Mouse (Mus musculus): ENCODE data around the gene Coro1c. TPM values are rescaled to one million over a fixed set of nuclear protein-coding genes. Genes with fewer than 3 reads are reported as not detected.

Coro1c gene
- total RNA-seq, 1 experiment from 2014 or later: 76.9 TPM

GRCm38 (mm10) chr5:113870393-113871040 lies 38.0 kb downstream of the Coro1c start:
- no peak for ATAC-seq (ENCODE audit: extremely low read depth, insufficient number of reproducible peaks, low FRiP score, poor library complexity, severe bottlenecking)

- peak; percentile 14; the same call in 1 of the 2 replicates for ATAC-seq (ENCODE audit: extremely low read depth, insufficient number of reproducible peaks, low FRiP score, poor library complexity, severe bottlenecking)
These were observed 39.4 kb downstream of the Coro1c start for GRCm38 (mm10) chr5:113869132-113869531.

- ATAC-seq (ENCODE audit: extremely low read depth, insufficient number of reproducible peaks, low FRiP score, poor library complexity, severe bottlenecking): no peak
These were observed 43.6 kb downstream of the Coro1c start for GRCm38 (mm10) chr5:113864992-113865391.

- no peak for ATAC-seq (ENCODE audit: extremely low read depth, insufficient number of reproducible peaks, low FRiP score, poor library complexity, severe bottlenecking)
These were observed 44.6 kb downstream of the Coro1c start for GRCm38 (mm10) chr5:113863994-113864393.

GRCm38 (mm10) chr5:113862418-113862817 lies 46.1 kb downstream of the Coro1c start:
- ATAC-seq (ENCODE audit: extremely low read depth, insufficient number of reproducible peaks, low FRiP score, poor library complexity, severe bottlenecking): no peak

- no peak for ATAC-seq (ENCODE audit: extremely low read depth, insufficient number of reproducible peaks, low FRiP score, poor library complexity, severe bottlenecking)
These were observed 47.3 kb downstream of the Coro1c start for GRCm38 (mm10) chr5:113861294-113861693.

GRCm38 (mm10) chr5:113858971-113859370 lies 49.6 kb downstream of the Coro1c start:
- ATAC-seq (ENCODE audit: extremely low read depth, insufficient number of reproducible peaks, low FRiP score, poor library complexity, severe bottlenecking): peak; percentile 37; the same call in 1 of the 2 replicates

- ATAC-seq (ENCODE audit: extremely low read depth, insufficient number of reproducible peaks, low FRiP score, poor library complexity, severe bottlenecking): no peak
These were observed 50.0 kb downstream of the Coro1c start for GRCm38 (mm10) chr5:113858550-113858949.

- ATAC-seq (ENCODE audit: extremely low read depth, insufficient number of reproducible peaks, low FRiP score, poor library complexity, severe bottlenecking): no peak
These were observed 50.9 kb downstream of the Coro1c start for GRCm38 (mm10) chr5:113857631-113858030.

GRCm38 (mm10) chr5:113856631-113857030 lies 51.9 kb downstream of the Coro1c start:
- ATAC-seq (ENCODE audit: extremely low read depth, insufficient number of reproducible peaks, low FRiP score, poor library complexity, severe bottlenecking): no peak

GRCm38 (mm10) chr5:113855696-113856095 lies 52.9 kb downstream of the Coro1c start:
- ATAC-seq (ENCODE audit: extremely low read depth, insufficient number of reproducible peaks, low FRiP score, poor library complexity, severe bottlenecking): no peak

- ATAC-seq (ENCODE audit: extremely low read depth, insufficient number of reproducible peaks, low FRiP score, poor library complexity, severe bottlenecking): no peak
These were observed 53.4 kb downstream of the Coro1c start for GRCm38 (mm10) chr5:113855117-113855516.

- peak; percentile 79 for ATAC-seq (ENCODE audit: extremely low read depth, insufficient number of reproducible peaks, low FRiP score, poor library complexity, severe bottlenecking)
These were observed 54.1 kb downstream of the Coro1c start for GRCm38 (mm10) chr5:113854494-113854893.

GRCm38 (mm10) chr5:113853541-113853940 lies 55.0 kb downstream of the Coro1c start:
- ATAC-seq (ENCODE audit: extremely low read depth, insufficient number of reproducible peaks, low FRiP score, poor library complexity, severe bottlenecking): no peak

- ATAC-seq (ENCODE audit: extremely low read depth, insufficient number of reproducible peaks, low FRiP score, poor library complexity, severe bottlenecking): no peak
These were observed 56.1 kb downstream of the Coro1c start for GRCm38 (mm10) chr5:113852463-113852862.

GRCm38 (mm10) chr5:113850680-113851230 lies 57.8 kb downstream of the Coro1c start:
- ATAC-seq (ENCODE audit: extremely low read depth, insufficient number of reproducible peaks, low FRiP score, poor library complexity, severe bottlenecking): no peak

GRCm38 (mm10) chr5:113847636-113848035 lies 60.9 kb downstream of the Coro1c start:
- ATAC-seq (ENCODE audit: extremely low read depth, insufficient number of reproducible peaks, low FRiP score, poor library complexity, severe bottlenecking): no peak

GRCm38 (mm10) chr5:113846656-113847055 lies 61.9 kb downstream of the Coro1c start:
- ATAC-seq (ENCODE audit: extremely low read depth, insufficient number of reproducible peaks, low FRiP score, poor library complexity, severe bottlenecking): no peak

GRCm38 (mm10) chr5:113845627-113846026 lies 62.9 kb downstream of the Coro1c start:
- no peak for ATAC-seq (ENCODE audit: extremely low read depth, insufficient number of reproducible peaks, low FRiP score, poor library complexity, severe bottlenecking)

- peak; percentile 57; the same call in 1 of the 2 replicates for ATAC-seq (ENCODE audit: extremely low read depth, insufficient number of reproducible peaks, low FRiP score, poor library complexity, severe bottlenecking)
These were observed 63.8 kb downstream of the Coro1c start for GRCm38 (mm10) chr5:113844721-113845120.

GRCm38 (mm10) chr5:113844106-113844505 lies 64.5 kb downstream of the Coro1c start:
- ATAC-seq (ENCODE audit: extremely low read depth, insufficient number of reproducible peaks, low FRiP score, poor library complexity, severe bottlenecking): no peak

Measured in neutrophil, adult 5-6 weeks (primary cell).